In genomic region chr7:73670598-73670997, GRCm38 (mm10) we compare ENCODE assay signal across 32 mouse cellular contexts.
DNase-seq lines count a peak whose midpoint lies in the region; ATAC-seq lines count a peak whose summit lies in the region.
"Had no signal": no experiment of that assay in that cellular context is flagged by ENCODE, and none has a peak within 500 bp of the region (broad histone marks: within the 10 kb centered on the region; RNA-seq: fewer than 3 reads in every experiment).

No protein-coding gene starts in this region.

- H3K36me3 ChIP-seq in kidney, embryonic 15.5 days, result no peaks in the 10 kb centered on the region
- H3K36me3 ChIP-seq: embryonic facial prominence, embryonic 12.5 days; forebrain, embryonic 15.5 days; hindbrain, embryonic 12.5 days; limb, embryonic 10.5 days; limb, embryonic 15.5 days; liver, embryonic 13.5 days; midbrain, embryonic 10.5 days; neural tube, embryonic 12.5 days had no signal

- H3K4me2 ChIP-seq in kidney, embryonic 15.5 days, result 0 out of 2 replicates have a peak overlapping the region, but pooled peaks have one; percentile 3
- H3K4me2 ChIP-seq: embryonic facial prominence, embryonic 12.5 days; forebrain, embryonic 15.5 days; hindbrain, embryonic 12.5 days; limb, embryonic 15.5 days; liver, embryonic 13.5 days; neural tube, embryonic 12.5 days had no signal

- WGBS in kidney, embryonic 15.5 days, result 29% methylated on average over 4 of the region's 4 CpGs

- no peaks in the 10 kb centered on the region for H3K27me3 ChIP-seq in kidney, embryonic 15.5 days
- H3K27me3 ChIP-seq: embryonic facial prominence, embryonic 12.5 days; forebrain, embryonic 15.5 days; hindbrain, embryonic 12.5 days; limb, embryonic 15.5 days; liver, embryonic 13.5 days; neural tube, embryonic 12.5 days; Patski had no signal

- ATAC-seq in kidney, embryonic 15.5 days (replicated peaks; ENCODE audit: low FRiP score), result peak; percentile 83
- ATAC-seq: forebrain, embryonic 15.5 days; intestine, embryonic 16.5 days; Patski had no signal

- peak overlapping the region; percentile 54 for H3K27ac ChIP-seq in kidney, embryonic 15.5 days
- H3K27ac ChIP-seq: embryonic facial prominence, embryonic 12.5 days; forebrain, embryonic 15.5 days; gastrocnemius, adult 2 months; heart, adult 2 months; hindbrain, embryonic 12.5 days; layer of hippocampus, adult 2 months; limb, embryonic 10.5 days; limb, embryonic 15.5 days; liver, embryonic 13.5 days; midbrain, embryonic 10.5 days; neural tube, embryonic 12.5 days had no signal

- no peak overlapping the region for H3K9ac ChIP-seq in kidney, embryonic 15.5 days
- H3K9ac ChIP-seq: embryonic facial prominence, embryonic 12.5 days; forebrain, embryonic 15.5 days; hindbrain, embryonic 12.5 days; limb, embryonic 15.5 days; liver, embryonic 13.5 days; neural tube, embryonic 12.5 days had no signal

- no peak overlapping the region for H3K4me3 ChIP-seq in kidney, embryonic 15.5 days (replicated peaks)
- H3K4me3 ChIP-seq: embryonic facial prominence, embryonic 12.5 days; forebrain, embryonic 15.5 days; gastrocnemius, adult 2 months; heart, adult 2 months; hindbrain, embryonic 12.5 days; layer of hippocampus, adult 2 months; limb, embryonic 10.5 days; limb, embryonic 15.5 days; liver, embryonic 13.5 days; midbrain, embryonic 10.5 days; myocyte; neural tube, embryonic 12.5 days had no signal

- no peaks in the 10 kb centered on the region for H3K9me3 ChIP-seq in kidney, embryonic 15.5 days (replicated peaks)
- H3K9me3 ChIP-seq: embryonic facial prominence, embryonic 12.5 days; forebrain, embryonic 15.5 days; hindbrain, embryonic 12.5 days; limb, embryonic 10.5 days; limb, embryonic 15.5 days; liver, embryonic 13.5 days; midbrain, embryonic 10.5 days; neural tube, embryonic 12.5 days had no signal

- H3K4me1 ChIP-seq in kidney, embryonic 15.5 days, result peaks cover 9% of the 10 kb centered on the region
- H3K4me1 ChIP-seq: forebrain, embryonic 15.5 days; hindbrain, embryonic 12.5 days; liver, embryonic 13.5 days; neural tube, embryonic 12.5 days had no signal

- peak; percentile 65 for DNase-seq in heart, adult 11 months
- DNase-seq in heart, adult 8-10 months (ENCODE audit: low spot score), result no peak
- peak; percentile 61 for DNase-seq in kidney, adult 18-20 months
- peak; percentile 72 to 73 for DNase-seq in kidney, postnatal 25 days
- DNase-seq in spleen, postnatal 36 days (ENCODE audit: low spot score in 2 of 2), result no peak
- no peak for DNase-seq in heart, postnatal 4 days
- DNase-seq in right cerebral cortex, postnatal 25 days, result no peak
- DNase-seq: adrenal gland, postnatal 10 days; cerebellum, adult 8-10 months; cerebellum, postnatal 25 days; gastrocnemius, adult 2 months; gastrocnemius, postnatal 36 days; heart, adult 2 months; heart, postnatal 14 days; liver, embryonic 13.5 days; lung, adult 18-20 months; lung, postnatal 10 days; right cerebral cortex, adult 18-20 months; right cerebral cortex, postnatal 4 days; thymus, postnatal 14 days had no signal

Comparison
In these comparisons a context has a peak if more than half of its experiments do, and no peak if none do; other contexts are left out.
1. DNase-seq: peak in heart, adult 11 months (single experiment), kidney, adult 18-20 months (single experiment) and kidney, postnatal 25 days (2 of 2); none in heart, adult 8-10 months (single experiment), spleen, postnatal 36 days (0 of 2), heart, postnatal 4 days (single experiment) and right cerebral cortex, postnatal 25 days (single experiment).